Mouse (Mus musculus) liver, adult 2 months (tissue): ENCODE data around the gene Ninj2.
"Not testable (repeated sequence)": the region's sequence is repeated elsewhere in the genome, so short reads cannot be mapped to it uniquely, and the experiment has no call there.

ENCODE experiments used
- CTCF ChIP-seq: fragments of 200-500 bp; IDR thresholded peaks from 2 replicates; pipeline ENCODE4 v1.5.1; 2011; ENCODE audit warnings: low read depth, low read length, control low read depth
- POLR2A ChIP-seq: fragments of 200-500 bp; IDR thresholded peaks from 2 replicates; pipeline ENCODE4 v1.6.1; 2011; ENCODE audit warnings: low read length, control low read depth; ENCODE audit not compliant: insufficient read depth; ENCODE audit errors: extremely low read depth

DNA sequence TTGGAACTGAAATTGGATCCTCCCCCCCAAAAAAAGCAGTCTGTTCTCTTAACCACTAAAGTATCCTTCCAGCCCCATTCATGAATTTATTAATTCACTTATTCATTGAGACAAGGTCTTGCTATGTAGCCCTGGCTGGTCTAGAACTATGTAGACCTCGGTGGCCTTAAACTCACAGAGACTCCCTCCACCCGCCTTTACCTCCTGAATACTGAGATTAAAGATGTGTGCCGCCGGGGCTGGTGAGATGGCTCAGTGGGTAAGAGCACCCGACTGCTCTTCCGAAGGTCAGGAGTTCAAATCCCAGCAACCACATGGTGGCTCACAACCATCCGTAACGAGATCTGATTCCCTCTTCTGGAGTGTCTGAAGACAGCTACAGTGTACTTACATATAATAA lies 6.1 kb upstream of the Ninj2 start:
- not testable (repeated sequence) for TF ChIP-seq POLR2A, CTCF
